Mouse (Mus musculus) liver, embryonic 13.5 days (tissue): ENCODE results near the gene St3gal5. TPM values are rescaled to one million over a fixed set of nuclear protein-coding genes. Genes with fewer than 3 reads are reported as not detected.
"Not testable (repeated sequence)": the region's sequence is repeated elsewhere in the genome, so short reads cannot be mapped to it uniquely, and the experiment has no call there.

Source experiments
- ATAC-seq: fragments of 200-750 bp; cut with Nextera tagmentation; 2 replicates; pipeline ENCODE4 v1.8.0; 2017; ENCODE audit warnings: low read depth, mild to moderate bottlenecking, moderate number of reproducible peaks, moderate library complexity
- DNase-seq: peaks from one replicate; pipeline ENCODE4 v3.0.0; 2022
- H3K27ac ChIP-seq: fragments of 300-500 bp; sonication (generic); 2 replicates; pipeline ENCODE4 v1.5.1; 2015; ENCODE audit warnings: moderate library complexity, mild to moderate bottlenecking, inconsistent platforms
- H3K27me3 ChIP-seq: fragments of 300-500 bp; sonication (generic); 2 replicates; pipeline ENCODE4 v1.6.1; 2015; ENCODE audit warnings: mild to moderate bottlenecking, inconsistent platforms
- H3K36me3 ChIP-seq: fragments of 300-500 bp; sonication (generic); 2 replicates; pipeline ENCODE4 v1.6.1; 2015; ENCODE audit warnings: mild to moderate bottlenecking, inconsistent platforms
- H3K4me1 ChIP-seq: fragments of 300-500 bp; sonication (generic); replicated peaks from 2 replicates; pipeline ENCODE4 v1.6.1; 2015; ENCODE audit warnings: inconsistent platforms
- H3K4me2 ChIP-seq: fragments of 300-500 bp; sonication (generic); 2 replicates; pipeline ENCODE4 v1.6.1; 2015; ENCODE audit warnings: inconsistent platforms, mild to moderate bottlenecking, moderate library complexity
- H3K4me3 ChIP-seq: fragments of 300-500 bp; sonication (generic); replicated peaks from 2 replicates; pipeline ENCODE4 v1.5.1; 2015; ENCODE audit warnings: mild to moderate bottlenecking, inconsistent platforms
- H3K9ac ChIP-seq: fragments of 300-500 bp; sonication (generic); 2 replicates; pipeline ENCODE4 v1.6.1; 2015; ENCODE audit warnings: mild to moderate bottlenecking, inconsistent platforms
- H3K9me3 ChIP-seq: fragments of 300-500 bp; sonication (generic); replicated peaks from 2 replicates; pipeline ENCODE4 v1.6.1; 2016; ENCODE audit warnings: inconsistent platforms
- WGBS: fragments of 180-500 bp; shearing (Covaris S2); methylation state at CpG from one replicate; pipeline ENCODE4 v1.1.7; 2015; ENCODE audit not compliant: insufficient replicate concordance; 5-methylcytosine and 5-hydroxymethylcytosine counted together
- polyA plus RNA-seq: library from polyadenylated mRNA; unstranded; fragments of >200 nt; fragmentation: Nextera tagmentation; extraction: Ambion mirVana; gene quantifications from 2 replicates; pipeline ENCODE4 v1.2.1, GENCODE M21; 2015

The St3gal5 gene
- polyA plus RNA-seq = 179 and 192 TPM in 2 replicates

DNA sequence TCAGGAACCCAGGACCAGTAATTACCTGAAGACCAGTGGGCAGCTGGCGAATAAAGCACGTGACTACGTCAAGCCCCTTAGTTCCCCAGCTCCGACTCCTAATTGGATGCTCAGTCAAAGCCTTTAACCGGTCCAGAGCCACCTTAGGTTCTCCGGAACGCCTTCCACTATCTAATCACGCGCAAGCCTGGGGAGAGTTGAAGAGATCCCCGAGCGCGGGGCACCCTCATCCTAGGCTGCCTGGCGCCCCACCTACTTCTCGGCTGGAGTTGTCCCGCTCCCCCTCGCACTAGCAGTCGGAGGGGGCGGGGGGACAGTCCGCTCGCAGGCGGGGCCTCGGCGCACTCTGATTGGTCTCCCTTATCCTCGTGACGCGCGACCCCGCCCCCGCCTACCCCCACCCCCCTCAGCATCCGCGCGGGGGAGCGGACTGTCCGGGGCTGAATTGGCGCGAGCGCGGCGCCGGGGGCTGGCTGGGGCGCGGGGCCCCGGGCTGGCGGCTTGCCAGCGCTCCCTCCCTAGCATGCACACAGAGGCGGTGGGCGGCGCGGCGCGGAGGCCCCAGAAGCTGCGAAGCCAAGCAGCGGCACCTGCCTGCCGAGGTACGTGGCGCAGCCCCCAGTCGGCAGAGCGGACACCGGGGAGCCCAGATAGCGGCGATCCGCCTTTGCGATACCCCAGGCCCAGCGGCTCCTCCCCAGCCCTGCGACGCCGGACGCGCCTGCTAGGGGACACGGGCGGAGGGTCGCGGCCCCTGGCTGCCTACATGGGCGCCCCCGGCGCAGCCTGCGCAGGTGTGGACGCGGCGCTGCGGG lies at the start of gene St3gal5:
St3gal5 (plus strand) TSS at position 412 of the 815 bp plus-strand sequence.
- Histone ChIP-seq H3K4me3 (peak within 1 kb of the TSS; percentile 97), H3K27me3 (no peaks in the 10 kb centered on the region), H3K4me2 (peak within 1 kb of the TSS; percentile 82), H3K27ac (peak within 1 kb of the TSS; percentile 99), H3K9ac (peak within 1 kb of the TSS; percentile 99), H3K36me3 (no peaks in the 10 kb centered on the region; the same call in 1 of the 2 replicates), H3K9me3 (no peaks in the 10 kb centered on the region), H3K4me1 (peaks cover 57% of the 10 kb centered on the region)
- WGBS = under 1% methylated on average over 81 of the region's 81 CpGs
- DNase-seq = peak; percentile 96
- ATAC-seq = peak; percentile 88

GRCm38 (mm10) chr6:72048643-72049042 lies 48.7 kb upstream of the St3gal5 start:
- no peak overlapping the region for H3K27ac ChIP-seq
- H3K4me2 ChIP-seq = no peak overlapping the region
- ATAC-seq = no peak
- WGBS = 72% methylated on average over 5 of the region's 5 CpGs
- no peaks in the 10 kb centered on the region for H3K36me3 ChIP-seq
- H3K27me3 ChIP-seq = peaks cover 36% of the 10 kb centered on the region
- H3K9ac ChIP-seq = no peak overlapping the region
- no peak for DNase-seq
- no peaks in the 10 kb centered on the region for H3K9me3 ChIP-seq
- peaks cover 7% of the 10 kb centered on the region for H3K4me1 ChIP-seq
- H3K4me3 ChIP-seq = no peak overlapping the region

DNA sequence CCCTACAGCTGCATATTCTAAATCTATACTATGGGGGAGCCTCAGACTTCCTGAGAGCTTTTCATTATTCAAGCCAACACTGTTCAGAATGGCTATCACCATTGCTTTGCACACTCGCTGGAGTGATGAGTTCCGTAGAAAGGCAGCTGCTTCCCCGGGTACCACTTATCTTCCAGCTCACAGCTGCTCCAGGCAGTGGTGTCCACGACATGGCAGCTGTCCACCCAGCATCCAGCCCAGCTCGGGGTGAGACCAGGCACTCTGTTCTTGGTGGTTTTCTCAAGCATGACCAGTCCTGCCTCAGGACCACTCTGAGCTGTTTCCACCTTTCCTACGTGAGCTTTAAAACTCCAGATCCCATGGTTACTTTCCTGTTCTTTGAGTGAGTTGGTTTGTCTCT lies 47.5 kb upstream of the St3gal5 start:
- ATAC-seq = no peak
- DNase-seq = no peak

DNA sequence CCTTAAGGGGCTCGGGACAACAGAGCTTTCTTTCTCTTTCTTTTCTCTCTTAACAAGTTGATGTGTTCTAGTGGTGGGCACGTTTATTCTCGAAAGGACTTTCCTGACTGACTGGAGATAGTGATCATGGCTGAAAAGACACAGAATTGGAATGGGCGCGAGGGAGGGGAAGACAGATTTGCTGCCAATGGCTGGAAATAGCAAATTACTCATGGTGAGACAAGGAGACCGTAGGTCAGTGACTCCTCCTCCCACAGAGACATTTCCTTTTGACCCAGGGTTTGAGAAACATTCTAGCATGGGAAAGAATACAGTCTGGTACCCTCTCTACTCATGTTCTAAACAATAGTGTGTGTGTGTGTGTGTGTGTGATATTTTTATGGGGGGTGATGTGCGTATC lies 46.6 kb upstream of the St3gal5 start:
- Histone ChIP-seq H3K4me1 (peaks cover 7% of the 10 kb centered on the region), H3K4me3 (no peak overlapping the region), H3K9me3 (no peaks in the 10 kb centered on the region), H3K27me3 (peaks cover 36% of the 10 kb centered on the region), H3K27ac (no peak overlapping the region), H3K36me3 (no peaks in the 10 kb centered on the region), H3K4me2 (no peak overlapping the region), H3K9ac (no peak overlapping the region)
- WGBS = 22% methylated on average over 7 of the region's 7 CpGs
- DNase-seq (no peak), ATAC-seq (no peak)

More for the DNA sequence above, 47.5 kb upstream of the St3gal5 start:
- Histone ChIP-seq H3K36me3 (no peaks in the 10 kb centered on the region), H3K4me3 (no peak overlapping the region), H3K4me2 (no peak overlapping the region), H3K27ac (no peak overlapping the region), H3K9ac (no peak overlapping the region), H3K27me3 (peaks cover 36% of the 10 kb centered on the region), H3K4me1 (peaks cover 7% of the 10 kb centered on the region), H3K9me3 (no peaks in the 10 kb centered on the region)
- WGBS = 44% methylated on average over 6 of the region's 6 CpGs

- peaks cover 7% of the 10 kb centered on the region for H3K4me1 ChIP-seq
- DNase-seq (no peak), ATAC-seq (no peak)
- no peak overlapping the region for H3K4me3 ChIP-seq
- no peaks in the 10 kb centered on the region for H3K36me3 ChIP-seq
- H3K27me3 ChIP-seq = peaks cover 36% of the 10 kb centered on the region
- H3K4me2 ChIP-seq = no peak overlapping the region
- no peak overlapping the region for H3K9ac ChIP-seq
- H3K27ac ChIP-seq = no peak overlapping the region
- 22% methylated on average over 2 of the region's 2 CpGs for WGBS
- H3K9me3 ChIP-seq = no peaks in the 10 kb centered on the region
These were observed 46.1 kb upstream of the St3gal5 start for GRCm38 (mm10) chr6:72051247-72051646.

DNA sequence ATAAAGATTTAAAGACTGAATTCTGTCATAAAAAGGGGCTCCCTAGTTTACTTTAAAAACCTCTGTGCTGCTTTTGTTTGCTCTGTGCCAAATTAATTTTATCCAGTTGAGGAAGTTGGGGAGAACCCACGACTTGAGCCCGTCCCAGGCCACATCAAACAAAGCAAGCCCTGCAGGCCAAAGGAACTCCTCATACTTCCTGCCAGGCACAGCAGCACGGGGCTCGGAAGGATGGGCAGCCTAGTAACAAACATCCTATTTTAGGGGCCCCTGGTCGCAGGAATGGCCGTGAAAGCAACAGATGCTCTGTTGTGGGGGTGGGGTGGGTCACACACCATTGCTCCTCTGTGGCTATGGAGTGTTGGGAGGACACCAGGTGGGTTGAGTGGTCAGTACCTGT lies 45.6 kb upstream of the St3gal5 start:
- Histone ChIP-seq H3K27me3 (peaks cover 36% of the 10 kb centered on the region), H3K9ac (no peak overlapping the region)
- 12% methylated on average over 6 of the region's 6 CpGs for WGBS

DNA sequence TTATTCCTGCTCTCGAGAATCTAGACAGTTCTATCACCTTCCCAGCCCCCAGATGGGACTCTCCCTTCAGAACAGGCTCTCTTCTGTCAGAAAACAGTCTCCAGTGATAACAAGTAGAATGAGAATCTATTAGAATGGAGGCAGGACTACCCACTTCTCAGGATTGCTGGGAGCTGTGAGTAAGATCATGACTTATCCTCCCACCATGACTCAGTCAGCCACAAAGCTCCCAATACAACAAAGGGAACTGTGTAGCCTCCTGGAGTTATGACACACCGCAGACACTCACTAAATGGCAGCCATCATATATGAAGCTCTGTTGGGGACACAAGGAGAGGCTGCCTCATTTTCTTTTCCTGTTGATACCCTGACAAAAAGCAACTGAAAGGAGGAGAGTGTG lies 40.8 kb upstream of the St3gal5 start:
- Histone ChIP-seq H3K4me1 (no peaks in the 10 kb centered on the region), H3K36me3 (no peaks in the 10 kb centered on the region), H3K27me3 (peaks cover 14% of the 10 kb centered on the region), H3K9ac (no peak overlapping the region), H3K9me3 (no peaks in the 10 kb centered on the region), H3K4me3 (no peak overlapping the region), H3K4me2 (no peak overlapping the region), H3K27ac (no peak overlapping the region)
- 58% methylated on average over 2 of the region's 2 CpGs for WGBS
- DNase-seq (no peak), ATAC-seq (no peak)

More for the DNA sequence above, 45.6 kb upstream of the St3gal5 start:
- DNase-seq = no peak
- Histone ChIP-seq H3K4me3 (no peak overlapping the region), H3K9me3 (no peaks in the 10 kb centered on the region), H3K27ac (no peak overlapping the region), H3K36me3 (no peaks in the 10 kb centered on the region), H3K4me2 (no peak overlapping the region), H3K4me1 (peaks cover 7% of the 10 kb centered on the region)
- ATAC-seq = no peak

DNA sequence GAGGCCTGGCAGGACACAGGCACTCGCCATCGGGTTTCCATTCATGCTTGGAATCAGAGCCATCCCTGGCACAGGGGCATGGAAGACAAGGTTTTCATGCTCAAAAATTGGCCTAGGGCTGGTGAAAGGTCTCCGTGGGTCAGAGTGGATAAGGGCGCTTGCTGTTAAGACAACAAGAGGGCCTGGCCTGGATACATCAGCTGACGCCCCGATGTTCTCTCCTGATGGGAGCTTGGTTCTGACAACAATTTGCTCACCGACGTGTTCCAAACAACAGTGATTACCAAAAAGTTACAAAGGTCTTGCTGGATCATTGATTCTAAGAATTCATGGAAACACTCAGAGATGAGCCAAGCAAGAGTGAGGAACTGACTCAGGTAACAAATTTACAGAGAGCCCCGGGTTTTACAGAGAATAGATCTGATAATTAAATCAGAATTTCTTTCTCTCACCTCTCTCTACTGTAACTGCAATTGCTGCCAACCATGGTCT lies 38.9 kb upstream of the St3gal5 start:
- WGBS = 77% methylated on average over 9 of the region's 9 CpGs
- ATAC-seq (no peak), DNase-seq (no peak)
- H3K9ac ChIP-seq = no peak overlapping the region
- no peak overlapping the region for H3K4me2 ChIP-seq
- H3K4me3 ChIP-seq = no peak overlapping the region
- H3K36me3 ChIP-seq = no peaks in the 10 kb centered on the region
- H3K27me3 ChIP-seq = no peaks in the 10 kb centered on the region
- H3K4me1 ChIP-seq = no peaks in the 10 kb centered on the region
- H3K9me3 ChIP-seq = no peaks in the 10 kb centered on the region
- H3K27ac ChIP-seq = no peak overlapping the region

GRCm38 (mm10) chr6:72060677-72061076 lies 36.7 kb upstream of the St3gal5 start:
- H3K9me3 ChIP-seq, H3K9ac ChIP-seq, H3K36me3 ChIP-seq, H3K27ac ChIP-seq, H3K27me3 ChIP-seq, ATAC-seq, H3K4me2 ChIP-seq, H3K4me1 ChIP-seq, DNase-seq, H3K4me3 ChIP-seq: not testable (repeated sequence)
- WGBS = 68% methylated on average over 10 of the region's 10 CpGs

DNA sequence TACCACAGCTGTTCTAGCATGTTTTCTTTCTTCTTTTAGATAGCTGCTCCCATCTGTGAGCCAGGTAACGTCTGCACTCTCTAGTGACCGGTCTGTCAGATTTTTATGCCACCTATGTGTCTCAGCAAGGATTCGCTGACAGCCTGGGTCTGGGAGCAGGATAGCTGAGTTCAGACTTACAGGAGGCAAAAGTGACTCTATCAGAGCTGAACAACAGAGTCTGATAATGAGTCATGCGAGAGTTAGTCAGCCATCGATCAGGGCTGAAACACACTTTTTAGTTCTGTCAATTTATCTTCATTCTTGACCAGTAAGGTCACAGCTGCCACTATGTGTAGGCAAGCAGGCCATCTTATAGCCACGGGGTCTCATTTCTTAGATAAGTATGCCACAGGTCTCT lies 33.7 kb upstream of the St3gal5 start:
- Histone ChIP-seq H3K9me3 (no peaks in the 10 kb centered on the region), H3K27me3 (no peaks in the 10 kb centered on the region), H3K27ac (no peak overlapping the region), H3K9ac (no peak overlapping the region), H3K4me1 (no peaks in the 10 kb centered on the region), H3K4me3 (no peak overlapping the region), H3K36me3 (no peaks in the 10 kb centered on the region), H3K4me2 (no peak overlapping the region)
- no peak for ATAC-seq
- WGBS = 57% methylated on average over 6 of the region's 6 CpGs
- DNase-seq = no peak

GRCm38 (mm10) chr6:72065988-72066387 lies 31.4 kb upstream of the St3gal5 start:
- H3K9ac ChIP-seq = no peak overlapping the region
- H3K4me3 ChIP-seq = no peak overlapping the region
- no peak overlapping the region for H3K4me2 ChIP-seq
- H3K27me3 ChIP-seq = no peaks in the 10 kb centered on the region
- DNase-seq = no peak
- WGBS = 43% methylated on average over 10 of the region's 10 CpGs
- H3K36me3 ChIP-seq = no peaks in the 10 kb centered on the region
- no peak overlapping the region for H3K27ac ChIP-seq
- no peaks in the 10 kb centered on the region for H3K4me1 ChIP-seq
- no peak for ATAC-seq
- H3K9me3 ChIP-seq = no peaks in the 10 kb centered on the region

- 76% methylated on average over 4 of the region's 4 CpGs for WGBS
- Histone ChIP-seq H3K9ac (no peak overlapping the region), H3K9me3 (no peaks in the 10 kb centered on the region), H3K4me3 (no peak overlapping the region), H3K4me1 (no peaks in the 10 kb centered on the region), H3K27me3 (no peaks in the 10 kb centered on the region), H3K36me3 (no peaks in the 10 kb centered on the region), H3K27ac (no peak overlapping the region), H3K4me2 (no peak overlapping the region)
- ATAC-seq (no peak), DNase-seq (no peak)
These were observed 29.0 kb upstream of the St3gal5 start for GRCm38 (mm10) chr6:72068436-72068835.
